Mouse (Mus musculus) stomach, postnatal 0 days (tissue): ENCODE measurements at regions not wholly inside any gene's neighbourhood (a gene's known extent, or its start where the extent isn't known, plus 50 kb on each side); places are given as distances from the start of the nearest gene placed in this dataset.

Source experiments
- CTCF ChIP-seq: IDR thresholded peaks from 2 replicates; pipeline ENCODE4 v1.5.1; 2016; ENCODE audit warnings: antibody characterized with exemption, low read depth, mild to moderate bottlenecking, moderate library complexity
- EP300 ChIP-seq: optimal IDR thresholded peaks from 2 replicates; pipeline ENCODE3; 2016; ENCODE audit warnings: antibody characterized with exemption

- TF ChIP-seq EP300, result no peak
- no peak for TF ChIP-seq CTCF
Measured at GRCm38 (mm10) chr12:12484921-12485680, 223.2 kb downstream of the Fam49a start.
